Mouse (Mus musculus) CH12.LX (cell line): ENCODE measurements around the gene Cryz.

Source experiments
- BHLHE40 ChIP-seq: IDR thresholded peaks from 2 replicates; pipeline ENCODE4 v1.6.1; 2011; ENCODE audit warnings: mild to moderate bottlenecking, low read depth, low read length, improper control_type of control experiment
- CTCF ChIP-seq, 2 experiments: IDR thresholded peaks in 1 of 2; conservative IDR thresholded peaks in 1 of 2; 2 replicates each; pipeline ENCODE4 v1.5.1; 2011 to 2012; ENCODE audit warnings: low read depth in 2 of 2, low read length in 2 of 2, improper control_type of control experiment in 1 of 2, inconsistent platforms in 1 of 2, mild to moderate bottlenecking in 1 of 2, moderate library complexity in 1 of 2
- MXI1 ChIP-seq: IDR thresholded peaks from 2 replicates; pipeline ENCODE4 v1.6.1; 2011; ENCODE audit warnings: mild to moderate bottlenecking, low read depth, low read length, improper control_type of control experiment
- NRF1 ChIP-seq: IDR thresholded peaks from 2 replicates; pipeline ENCODE4 v1.6.1; 2014; ENCODE audit warnings: low read depth, mild to moderate bottlenecking, inconsistent platforms, low read length, improper control_type of control experiment, moderate library complexity
- POLR2A ChIP-seq: IDR thresholded peaks from 2 replicates; pipeline ENCODE4 v1.6.1; 2011; ENCODE audit warnings: low read depth, mild to moderate bottlenecking, improper control_type of control experiment, low read length
- USF1 ChIP-seq: IDR thresholded peaks from 2 replicates; pipeline ENCODE4 v1.6.1; 2014; ENCODE audit warnings: low read depth, mild to moderate bottlenecking, inconsistent platforms, low read length, improper control_type of control experiment

DNA sequence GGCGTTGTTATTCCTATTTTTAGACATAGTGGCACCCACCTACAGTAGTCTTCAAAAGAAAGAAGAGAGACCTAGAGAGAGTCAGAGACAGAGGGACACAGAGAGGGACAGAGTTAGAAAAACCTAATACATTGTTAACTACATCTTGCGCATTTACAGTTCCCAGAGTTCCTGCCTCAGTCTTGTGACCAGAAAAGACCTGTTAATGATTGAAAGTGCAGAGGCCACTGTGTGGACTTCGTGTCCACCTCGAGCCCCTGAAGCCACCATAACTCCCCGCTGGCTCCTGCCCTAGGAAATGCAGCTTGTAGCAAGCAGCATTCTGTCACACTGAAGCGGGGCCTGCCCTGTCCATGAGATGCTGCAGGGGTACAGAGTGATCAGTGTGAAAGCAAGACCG, 1.1 kb downstream of the Cryz start:
- TF ChIP-seq NRF1 (no peak), CTCF (conservative IDR thresholded peaks at IDR 0.05 in 1 of 2, IDR thresholded peaks at IDR 0.05 in 1 of 2; ENCODE audit: low read depth in 2 of 2, low read length in 2 of 2) (no peak), USF1 (no peak), BHLHE40 (no peak), POLR2A (no peak), MXI1 (no peak)
